8 mouse cellular contexts compared by ENCODE assay signal in the genomic region with DNA sequence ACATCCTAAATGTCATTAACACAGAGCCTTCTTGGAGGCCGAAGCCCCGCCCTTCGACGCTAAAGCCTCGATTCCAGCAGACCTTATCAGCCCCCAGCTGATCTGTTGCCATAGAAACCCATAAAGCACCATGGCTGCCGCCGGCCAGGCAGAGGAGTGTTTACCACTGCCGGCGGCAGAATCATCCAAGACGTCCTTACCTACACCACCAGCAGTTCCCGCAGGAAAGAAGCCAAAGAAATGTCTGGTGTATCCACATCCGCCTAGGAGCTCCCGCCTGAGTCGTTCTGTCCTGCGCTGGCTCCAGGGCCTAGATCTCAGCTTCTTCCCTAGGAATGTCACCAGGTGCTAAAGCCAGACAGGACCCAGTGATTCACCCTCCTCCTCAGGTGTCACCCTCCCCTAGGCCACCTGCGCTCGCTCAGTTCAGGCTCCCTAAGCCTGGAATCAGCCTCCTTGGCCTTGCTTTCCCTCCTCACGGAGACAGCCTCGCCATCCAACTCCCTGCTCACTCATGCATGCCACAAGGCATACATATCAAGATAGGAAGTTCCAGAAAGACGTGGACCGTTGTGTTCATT. TPM values are rescaled to one million over a fixed set of nuclear protein-coding genes. Genes with fewer than 3 reads are reported as not detected.
DNase-seq lines count a peak whose midpoint lies in the region; ATAC-seq and TF ChIP-seq lines count a peak whose summit lies in the region.

A gene (plus strand): TSS at position 111 of the 581 bp plus-strand sequence.

- TF ChIP-seq POLR2A in testis, adult 2 months (IDR thresholded peaks at IDR 0.05; ENCODE audit: control insufficient read depth, low read depth, low read length), result peak; percentile 48; the same call in 1 of the 2 replicates

- ATAC-seq in lung, embryonic 16.5 days (ENCODE audit: low read depth), result peak; percentile 83
- peak; percentile 97 for ATAC-seq in midbrain, embryonic 11.5 days (ENCODE audit: low FRiP score)

- H3K4me2 ChIP-seq in lung, embryonic 16.5 days (ENCODE audit: low read depth, low read length), result peak within 1 kb of the TSS; percentile 67
- H3K4me2 ChIP-seq in midbrain, embryonic 11.5 days, result peak within 1 kb of the TSS; percentile 65

- DNase-seq in lung, postnatal 25 days (ENCODE audit: low spot score), result no peak
- DNase-seq in embryo, embryonic 11.5 days (ENCODE audit: low read depth, low spot score), result peak; percentile 46
- peak; percentile 42 to 51 for DNase-seq in heart, postnatal 10 days
- DNase-seq in left cerebral cortex, adult 18-20 months (ENCODE audit: low spot score in 2 of 2), result peak; percentile 26 to 53
- peak; percentile 96 for DNase-seq in midbrain, embryonic 11.5 days (ENCODE audit: low spot score, missing footprints)
- no peak for DNase-seq in gastrocnemius, postnatal 14 days

- H3K4me1 ChIP-seq in lung, embryonic 16.5 days (replicated peaks; ENCODE audit: control insufficient read depth, insufficient read depth, low read length), result peaks cover 4% of the 10 kb centered on the region; the same call in 1 of the 2 replicates
- H3K4me1 ChIP-seq in midbrain, embryonic 11.5 days (ENCODE audit: control insufficient read depth, insufficient read depth, low read length), result no peaks in the 10 kb centered on the region; the same call in 1 of the 2 replicates
- H3K4me1 ChIP-seq in testis, adult 2 months (ENCODE audit: control insufficient read depth, insufficient read depth, low read length), result peaks cover 2% of the 10 kb centered on the region

- peak within 1 kb of the TSS; percentile 37 for H3K4me3 ChIP-seq in lung, embryonic 16.5 days (ENCODE audit: low read length)
- peak within 1 kb of the TSS; percentile 28 for H3K4me3 ChIP-seq in midbrain, embryonic 11.5 days (ENCODE audit: low read depth, low read length)
- peak within 1 kb of the TSS; percentile 94 for H3K4me3 ChIP-seq in testis, adult 2 months (ENCODE audit: control insufficient read depth, low read depth, low read length)

- H3K27me3 ChIP-seq in lung, embryonic 16.5 days (ENCODE audit: control insufficient read depth, insufficient read depth, low read depth, low read length), result no peaks in the 10 kb centered on the region
- H3K27me3 ChIP-seq in midbrain, embryonic 11.5 days (ENCODE audit: control insufficient read depth, insufficient read depth, low read length), result no peaks in the 10 kb centered on the region
- H3K27me3 ChIP-seq in testis, adult 2 months (ENCODE audit: control insufficient read depth, insufficient read depth, low read length), result no peaks in the 10 kb centered on the region

- H3K9me3 ChIP-seq in lung, embryonic 16.5 days (ENCODE audit: control insufficient read depth, low read length), result no peaks in the 10 kb centered on the region
- H3K9me3 ChIP-seq in midbrain, embryonic 11.5 days (ENCODE audit: control insufficient read depth, low read length), result no peaks in the 10 kb centered on the region

- H3K36me3 ChIP-seq in lung, embryonic 16.5 days (ENCODE audit: control insufficient read depth, insufficient read depth, low read length), result no peaks in the 10 kb centered on the region
- no peaks in the 10 kb centered on the region for H3K36me3 ChIP-seq in midbrain, embryonic 11.5 days (ENCODE audit: control insufficient read depth, insufficient read depth, low read length)
- H3K36me3 ChIP-seq in testis, adult 2 months (ENCODE audit: control insufficient read depth, insufficient read depth, low read length), result no peaks in the 10 kb centered on the region

- H3K9ac ChIP-seq in lung, embryonic 16.5 days (ENCODE audit: low read length), result peak within 1 kb of the TSS; percentile 43; the same call in 1 of the 2 replicates
- H3K9ac ChIP-seq in midbrain, embryonic 11.5 days (ENCODE audit: low read length), result peak within 1 kb of the TSS; percentile 53

- WGBS in lung, embryonic 16.5 days, result 8% methylated on average over 21 of the region's 21 CpGs
- 4% methylated on average over 21 of the region's 21 CpGs for WGBS in midbrain, embryonic 11.5 days

- TF ChIP-seq CTCF in testis, adult 2 months (IDR thresholded peaks at IDR 0.05; ENCODE audit: control insufficient read depth, insufficient read depth, insufficient replicate concordance, low read depth, low read length), result no peak

- H3K27ac ChIP-seq in lung, embryonic 16.5 days (ENCODE audit: low read length), result no peak within 1 kb of the TSS
- H3K27ac ChIP-seq in midbrain, embryonic 11.5 days (ENCODE audit: low read depth, low read length), result no peak within 1 kb of the TSS
- H3K27ac ChIP-seq in testis, adult 2 months (ENCODE audit: control insufficient read depth, insufficient read depth, low read depth, low read length), result peak within 1 kb of the TSS; percentile 99

- intact Hi-C loops in heart, postnatal 10 days (cut with DNase I), result no loop called here
- intact Hi-C loops in gastrocnemius, postnatal 14 days (cut with DNase I; ENCODE audit: low total_unique reads), result no loop called here

RNA-seq across cellular contexts. Expression of the gene that starts here (rescaled TPM):
- polyA plus RNA-seq in lung, embryonic 16.5 days (2015; fragmentation: Nextera tagmentation; extraction: Ambion mirVana), result not detected in 2 replicates
- not detected for total RNA-seq in heart, postnatal 10 days (2021)
- total RNA-seq in left cerebral cortex, adult 18-20 months (2021), result not detected
- polyA plus RNA-seq in midbrain, embryonic 11.5 days (2014; fragmentation: Nextera tagmentation; extraction: Ambion mirVana), result not detected in 2 replicates
- polyA plus RNA-seq in testis, adult 2 months (2012; rRNA removed), result 585 and 688 TPM in 2 replicates
- total RNA-seq in gastrocnemius, postnatal 14 days (2021), result not detected

Comparison
In these comparisons a context has a peak if more than half of its experiments do, and no peak if none do; other contexts are left out.
1. RNA of the gene that starts here (polyA plus RNA-seq): 585 to 688 TPM in testis, adult 2 months; not detected in midbrain, embryonic 11.5 days and not detected in lung, embryonic 16.5 days; every median in the first group is over 100 times any median in the second.
2. Peak in ATAC-seq, H3K4me3 ChIP-seq, H3K9ac ChIP-seq and H3K4me2 ChIP-seq in lung, embryonic 16.5 days; RNA of the gene not detected or under 1 TPM.
3. Peak in DNase-seq in heart, postnatal 10 days; RNA of the gene not detected or under 1 TPM.
4. Peak in DNase-seq in left cerebral cortex, adult 18-20 months; RNA of the gene not detected or under 1 TPM.
5. Peak in DNase-seq, ATAC-seq, H3K4me3 ChIP-seq, H3K9ac ChIP-seq and H3K4me2 ChIP-seq in midbrain, embryonic 11.5 days; RNA of the gene not detected or under 1 TPM.
6. H3K4me3 ChIP-seq: peak in every context shown above with its lines; median percentile 94 in testis, adult 2 months; 37 in lung, embryonic 16.5 days; 28 in midbrain, embryonic 11.5 days.